ENCODE assay signal across 11 mouse cellular contexts in genomic region chr4:135397551-135397950, GRCm38 (mm10). TPM values are rescaled to one million over a fixed set of nuclear protein-coding genes. Genes with fewer than 3 reads are reported as not detected.
DNase-seq lines count a peak whose midpoint lies in the region; ATAC-seq lines count a peak whose summit lies in the region.
"Had no signal": no experiment of that assay in that cellular context is flagged by ENCODE, and none has a peak within 500 bp of the region (broad histone marks: within the 10 kb centered on the region; RNA-seq: fewer than 3 reads in every experiment).

No protein-coding gene starts in this region.

- no peak overlapping the region for H3K27ac ChIP-seq in liver, embryonic 16.5 days (ENCODE audit: low read length)

- peak; percentile 38 for DNase-seq in embryo, embryonic 10.5 days (ENCODE audit: low spot score)
- DNase-seq in embryo, embryonic 10 days (ENCODE audit: low spot score): no peak
- peak; percentile 20 for DNase-seq in urinary bladder, postnatal 14 days (ENCODE audit: low spot score)
- DNase-seq in urinary bladder, postnatal 25 days (ENCODE audit: low spot score): no peak
- DNase-seq in ovary, postnatal 36 days (ENCODE audit: low spot score): no peak
- DNase-seq: adrenal gland, adult 8-10 months; lung, adult 18-20 months; thymus, postnatal 4 days had no signal

- no peak overlapping the region for H3K9ac ChIP-seq in liver, embryonic 16.5 days (ENCODE audit: low read depth, low read length)

- peak overlapping the region; percentile 36; the same call in 1 of the 2 replicates for H3K4me2 ChIP-seq in liver, embryonic 16.5 days (ENCODE audit: low read depth, low read length)

- peaks cover 2% of the 10 kb centered on the region; the same call in 1 of the 2 replicates for H3K9me3 ChIP-seq in liver, embryonic 16.5 days (replicated peaks; ENCODE audit: control insufficient read depth, low read length)

- peaks cover 7% of the 10 kb centered on the region; the same call in 1 of the 2 replicates for H3K4me1 ChIP-seq in liver, embryonic 16.5 days (ENCODE audit: control insufficient read depth, low read depth, low read length)

- H3K27me3 ChIP-seq in liver, embryonic 16.5 days (ENCODE audit: control insufficient read depth, insufficient read depth, low read depth, low read length): peaks cover 47% of the 10 kb centered on the region

- H3K36me3 ChIP-seq in liver, embryonic 16.5 days (ENCODE audit: control insufficient read depth, insufficient read depth): no peaks in the 10 kb centered on the region

- WGBS in liver, embryonic 16.5 days (ENCODE audit: insufficient replicate concordance): 8% methylated on average over 16 of the region's 16 CpGs

- peak overlapping the region; percentile 24 for H3K4me3 ChIP-seq in liver, embryonic 16.5 days (ENCODE audit: low read depth, low read length)

- no peak for ATAC-seq in liver, embryonic 16.5 days (ENCODE audit: low read depth)
- ATAC-seq in cerebellum, adult (ENCODE audit: insufficient number of reproducible peaks, low FRiP score, low TSS enrichment): no peak
- ATAC-seq in monocyte, adult 5-6 weeks (replicated peaks; ENCODE audit: insufficient number of reproducible peaks, low FRiP score, low TSS enrichment, poor library complexity, severe bottlenecking): no peak

RNA-seq across cellular contexts. Expression of gene Ncmap, which starts 0.5 kb away (rescaled TPM):
- polyA plus RNA-seq in liver, embryonic 16.5 days (2015; fragmentation: Nextera tagmentation; extraction: Ambion mirVana): 0.08 and 0.19 TPM in 2 replicates
- not detected in 3 replicates for total RNA-seq in monocyte, adult 5-6 weeks (2017)

RNA-seq across cellular contexts. Expression of gene Rcan3, which starts 36.1 kb away (rescaled TPM):
- polyA plus RNA-seq in liver, embryonic 16.5 days (2015; fragmentation: Nextera tagmentation; extraction: Ambion mirVana): 3.1 and 3.5 TPM in 2 replicates
- total RNA-seq in monocyte, adult 5-6 weeks (2017): 0.75 to 4.6 TPM (median 3.8 TPM) in 3 replicates

RNA-seq across cellular contexts. Expression of gene Srrm1, which starts 44.4 kb away (rescaled TPM):
- polyA plus RNA-seq in liver, embryonic 16.5 days (2015; fragmentation: Nextera tagmentation; extraction: Ambion mirVana): 93.8 and 95.3 TPM in 2 replicates
- total RNA-seq in monocyte, adult 5-6 weeks (2017): 123 to 188 TPM (median 151 TPM) in 3 replicates

Comparison
In these comparisons a context has a peak if more than half of its experiments do, and no peak if none do; other contexts are left out.
1. DNase-seq: peak in embryo, embryonic 10.5 days (single experiment) and urinary bladder, postnatal 14 days (single experiment); none in embryo, embryonic 10 days (single experiment), urinary bladder, postnatal 25 days (single experiment) and ovary, postnatal 36 days (single experiment).